Mouse (Mus musculus) C2C12 (cell line): Measurements from ENCODE around the gene Tmtc2.

Source experiments
- CTCF ChIP-seq: IDR thresholded peaks from one replicate; pipeline ENCODE4 v1.5.1; 2011; ENCODE audit not compliant: control insufficient read depth, insufficient read depth, insufficient read length
- FOSL1 ChIP-seq: IDR thresholded peaks from one replicate; pipeline ENCODE4 v1.8.0; 2011; ENCODE audit warnings: mild to moderate bottlenecking, low read length; ENCODE audit not compliant: poor library complexity, insufficient read depth, severe bottlenecking
- MYOD1 ChIP-seq: IDR thresholded peaks from one replicate; pipeline ENCODE4 v1.6.1; 2011; ENCODE audit warnings: low read depth; ENCODE audit not compliant: control insufficient read depth, insufficient read length

- no peak for TF ChIP-seq CTCF
- TF ChIP-seq MYOD1 = no peak
- TF ChIP-seq FOSL1 = no peak
Measured at GRCm38 (mm10) chr10:105578291-105578845, 4.1 kb upstream of the Tmtc2 start.
